Comparison of ENCODE assay signal across 8 mouse cellular contexts in genomic region chr16:3908537-3909111, GRCm38 (mm10). TPM values are rescaled to one million over a fixed set of nuclear protein-coding genes. Genes with fewer than 3 reads are reported as not detected.
DNase-seq lines count a peak whose midpoint lies in the region; ATAC-seq lines count a peak whose summit lies in the region.

Gene 1700037C18Rik (minus strand): TSS chr16:3908689.
Gene Cluap1 (plus strand): TSS chr16:3908801.

- WGBS in hindbrain, embryonic 12.5 days, result under 1% methylated on average over 33 of the region's 33 CpGs

- peak; percentile 92 for DNase-seq in Muller cell, postnatal 12 days (ENCODE audit: inconsistent ontology term)
- DNase-seq in cerebellum, adult 9-11 months, result peak; percentile 95
- peak; percentile 90 to 95 for DNase-seq in frontal cortex, adult 2 months (ENCODE audit: extremely low spot score in 1 of 2, low spot score in 1 of 2)
- peak; percentile 95 to 96 for DNase-seq in layer of hippocampus, postnatal 14 days (ENCODE audit: low spot score in 2 of 2)
- peak; percentile 93 for DNase-seq in lung, postnatal 14 days
- DNase-seq in retina, adult 2 months (ENCODE audit: low read depth, low spot score), result peak; percentile 90
- peak; percentile 84 to 87 for DNase-seq in thymus, postnatal 36 days

- H3K9ac ChIP-seq in hindbrain, embryonic 12.5 days, result peak within 1 kb of the TSS; percentile 68

- H3K9me3 ChIP-seq in hindbrain, embryonic 12.5 days (replicated peaks), result no peaks in the 10 kb centered on the region

- H3K27me3 ChIP-seq in hindbrain, embryonic 12.5 days, result no peaks in the 10 kb centered on the region

- H3K27ac ChIP-seq in hindbrain, embryonic 12.5 days, result peak within 1 kb of the TSS; percentile 66

- H3K36me3 ChIP-seq in hindbrain, embryonic 12.5 days, result peaks cover 43% of the 10 kb centered on the region

- H3K4me3 ChIP-seq in hindbrain, embryonic 12.5 days, result peak within 1 kb of the TSS; percentile 60

- H3K4me2 ChIP-seq in hindbrain, embryonic 12.5 days (replicated peaks), result peak within 1 kb of the TSS; percentile 78

- peaks cover 11% of the 10 kb centered on the region for H3K4me1 ChIP-seq in hindbrain, embryonic 12.5 days

- ATAC-seq in hindbrain, embryonic 12.5 days (ENCODE audit: low FRiP score), result peak; percentile 97

RNA-seq across cellular contexts. Expression of gene 1700037C18Rik, which starts in this region (rescaled TPM):
- 8.8 and 8.9 TPM in 2 replicates for polyA plus RNA-seq in frontal cortex, adult 2 months (2012; rRNA removed)
- polyA plus RNA-seq in hindbrain, embryonic 12.5 days (2016; fragmentation: Nextera tagmentation; extraction: Ambion mirVana), result 7.2 and 8.0 TPM in 2 replicates
- total RNA-seq in layer of hippocampus, postnatal 14 days (2021), result 1 to 10 TPM; 4.5 to 5.3 TPM

RNA-seq across cellular contexts. Expression of gene Cluap1, which starts in this region (rescaled TPM):
- 28.1 and 32.0 TPM in 2 replicates for polyA plus RNA-seq in frontal cortex, adult 2 months (2012; rRNA removed)
- polyA plus RNA-seq in hindbrain, embryonic 12.5 days (2016; fragmentation: Nextera tagmentation; extraction: Ambion mirVana), result 30.3 and 31.2 TPM in 2 replicates
- 10 to 100 TPM; 28.7 to 30.5 TPM for total RNA-seq in layer of hippocampus, postnatal 14 days (2021)

Comparison
In these comparisons a context has a peak if more than half of its experiments do, and no peak if none do; other contexts are left out.
1. Peak in every context shown above with its lines: DNase-seq, ATAC-seq, H3K4me3 ChIP-seq and H3K27ac ChIP-seq.